Mouse (Mus musculus) E14TG2a.4 (cell line): ENCODE results near the gene Rdh14.

Source experiments
- CTCF ChIP-seq: conservative IDR thresholded peaks from 2 replicates; pipeline ENCODE4 v1.5.1; 2014; ENCODE audit warnings: low read length
- NANOG ChIP-seq: IDR thresholded peaks from 2 replicates; pipeline ENCODE4 v1.6.1; 2014; ENCODE audit warnings: borderline replicate concordance, low read length, mixed read lengths
- POU5F1 ChIP-seq: IDR thresholded peaks from 2 replicates; pipeline ENCODE4 v1.6.1; 2014; ENCODE audit warnings: low read length, borderline replicate concordance

- no peak for TF ChIP-seq CTCF
- TF ChIP-seq NANOG, result no peak
- TF ChIP-seq POU5F1, result no peak
These were observed 39.9 kb upstream of the Rdh14 start for GRCm38 (mm10) chr12:10350706-10351105.
